Mouse (Mus musculus) MEL (cell line): ENCODE data around the gene Mslnl. TPM values are rescaled to one million over a fixed set of nuclear protein-coding genes. Genes with fewer than 3 reads are reported as not detected.

ENCODE experiments used
- DNase-seq: peaks from one replicate; pipeline ENCODE4 v3.0.0; 2011; ENCODE audit warnings: low read depth, low spot score
- H3K27ac ChIP-seq: 2 replicates; pipeline ENCODE4 v1.5.1; 2012; ENCODE audit warnings: low read depth, mild to moderate bottlenecking, control low read depth, low read length, moderate library complexity; ENCODE audit not compliant: control insufficient read depth
- H3K27me3 ChIP-seq, 2 experiments: fragments of 150-350 bp in 1 of 2; sonication (generic) in 1 of 2; 2 replicates each; pipeline ENCODE4 v1.6.1; 2012; ENCODE audit warnings: low read length in 2 of 2, mild to moderate bottlenecking in 2 of 2, improper control_type of control experiment in 1 of 2, moderate library complexity in 1 of 2; ENCODE audit not compliant: insufficient read depth in 2 of 2, control insufficient read depth in 1 of 2
- H3K36me3 ChIP-seq, 2 experiments: 2 replicates each; pipeline ENCODE4 v1.6.1; 2012 to 2014; ENCODE audit warnings: low read length in 2 of 2, improper control_type of control experiment in 1 of 2, inconsistent platforms in 1 of 2, mild to moderate bottlenecking in 1 of 2; ENCODE audit not compliant: insufficient read depth in 2 of 2, control insufficient read depth in 1 of 2
- H3K4me1 ChIP-seq, 2 experiments: fragments of 150-350 bp in 1 of 2; sonication (generic) in 1 of 2; 2 replicates each; pipeline ENCODE4 v1.6.1; 2012; ENCODE audit warnings: low read length in 2 of 2, improper control_type of control experiment in 1 of 2, mild to moderate bottlenecking in 1 of 2; ENCODE audit not compliant: insufficient read depth in 2 of 2, control insufficient read depth in 1 of 2
- H3K4me3 ChIP-seq, 2 experiments: fragments of 150-350 bp in 1 of 2; sonication (generic) in 1 of 2; 2 replicates each; pipeline ENCODE4 v1.5.1; 2012; ENCODE audit warnings: low read depth in 2 of 2, low read length in 2 of 2, mild to moderate bottlenecking in 2 of 2, moderate library complexity in 2 of 2, control low read depth in 1 of 2, improper control_type of control experiment in 1 of 2; ENCODE audit not compliant: control insufficient read depth in 1 of 2, insufficient read depth in 1 of 2
- H3K79me2 ChIP-seq: 2 replicates; pipeline ENCODE4 v1.6.1; 2012; ENCODE audit warnings: mild to moderate bottlenecking, low read length, moderate library complexity; ENCODE audit not compliant: control insufficient read depth, poor library complexity, insufficient read depth
- H3K9ac ChIP-seq: 2 replicates; pipeline ENCODE4 v1.6.1; 2012; ENCODE audit warnings: low read depth, mild to moderate bottlenecking, control low read depth, low read length, moderate library complexity; ENCODE audit not compliant: control insufficient read depth, poor library complexity, severe bottlenecking
- H3K9me3 ChIP-seq: fragments of 150-350 bp; sonication (generic); replicated peaks from 2 replicates; pipeline ENCODE4 v1.6.1; 2012; ENCODE audit warnings: mild to moderate bottlenecking, low read length, improper control_type of control experiment, moderate library complexity; ENCODE audit not compliant: insufficient read depth
- BHLHE40 ChIP-seq: IDR thresholded peaks from 2 replicates; pipeline ENCODE4 v1.6.1; 2012; ENCODE audit warnings: low read depth, mild to moderate bottlenecking, inconsistent platforms, low read length, improper control_type of control experiment, borderline replicate concordance
- CHD1 ChIP-seq: IDR thresholded peaks from 2 replicates; pipeline ENCODE4 v1.6.1; 2012; ENCODE audit warnings: low read depth, mild to moderate bottlenecking, inconsistent platforms, low read length, improper control_type of control experiment
- CTCF ChIP-seq, 3 experiments: IDR thresholded peaks in 2 of 3; conservative IDR thresholded peaks in 1 of 3; 2 replicates each; pipeline ENCODE4 v1.5.1; 2011 to 2012; ENCODE audit warnings: low read length in 3 of 3, low read depth in 2 of 3, mild to moderate bottlenecking in 2 of 3, improper control_type of control experiment in 1 of 3, inconsistent platforms in 1 of 3, mixed read lengths in 1 of 3, moderate library complexity in 1 of 3; ENCODE audit not compliant: control insufficient read depth in 1 of 3, insufficient read depth in 1 of 3, poor library complexity in 1 of 3, severe bottlenecking in 1 of 3
- ELF1 ChIP-seq: IDR thresholded peaks from 2 replicates; pipeline ENCODE4 v1.6.1; 2014; ENCODE audit warnings: low read depth, mild to moderate bottlenecking, inconsistent platforms, low read length, improper control_type of control experiment, moderate library complexity
- ETS1 ChIP-seq: IDR thresholded peaks from 2 replicates; pipeline ENCODE4 v1.6.1; 2012; ENCODE audit warnings: low read depth, mild to moderate bottlenecking, inconsistent platforms, low read length, improper control_type of control experiment, moderate library complexity
- GABPA ChIP-seq: IDR thresholded peaks from 2 replicates; pipeline ENCODE4 v1.6.1; 2012; ENCODE audit warnings: low read depth, mild to moderate bottlenecking, inconsistent platforms, low read length, improper control_type of control experiment, moderate library complexity
- GATA1 ChIP-seq: IDR thresholded peaks from 2 replicates; pipeline ENCODE4 v1.6.1; 2011; ENCODE audit warnings: low read depth, low read length, improper control_type of control experiment
- MAZ ChIP-seq: IDR thresholded peaks from 2 replicates; pipeline ENCODE4 v1.6.1; 2012; ENCODE audit warnings: low read depth, mild to moderate bottlenecking, inconsistent platforms, low read length, improper control_type of control experiment
- POLR2A ChIP-seq, 2 experiments: IDR thresholded peaks; 2 replicates each; pipeline ENCODE4 v1.6.1; 2011 to 2012; ENCODE audit warnings: low read length in 2 of 2, mild to moderate bottlenecking in 2 of 2, control low read depth in 1 of 2, improper control_type of control experiment in 1 of 2, low read depth in 1 of 2, moderate library complexity in 1 of 2; ENCODE audit not compliant: control insufficient read depth in 1 of 2, insufficient read depth in 1 of 2, poor library complexity in 1 of 2
- POLR2AphosphoS2 ChIP-seq: IDR thresholded peaks from 2 replicates; pipeline ENCODE4 v1.6.1; 2011; ENCODE audit warnings: low read length, improper control_type of control experiment
- RAD21 ChIP-seq: IDR thresholded peaks from 2 replicates; pipeline ENCODE4 v1.6.1; 2011; ENCODE audit warnings: mild to moderate bottlenecking, low read depth, low read length, improper control_type of control experiment
- SMC3 ChIP-seq: IDR thresholded peaks from 2 replicates; pipeline ENCODE4 v1.6.1; 2011; ENCODE audit warnings: low read depth, low read length, improper control_type of control experiment
- TAL1 ChIP-seq: IDR thresholded peaks from 2 replicates; pipeline ENCODE4 v1.6.1; 2012; ENCODE audit warnings: mild to moderate bottlenecking, inconsistent platforms, low read length, moderate library complexity, mixed read lengths
- TCF12 ChIP-seq: IDR thresholded peaks from 2 replicates; pipeline ENCODE4 v1.6.1; 2014; ENCODE audit warnings: low read depth, mild to moderate bottlenecking, inconsistent platforms, low read length, improper control_type of control experiment, moderate library complexity
- USF2 ChIP-seq, 2 experiments: IDR thresholded peaks; 2 replicates each; pipeline ENCODE4 v1.6.1; 2011 to 2012; ENCODE audit warnings: improper control_type of control experiment in 2 of 2, low read length in 2 of 2, borderline replicate concordance in 1 of 2, inconsistent platforms in 1 of 2, low read depth in 1 of 2, mild to moderate bottlenecking in 1 of 2; ENCODE audit not compliant: insufficient read depth in 1 of 2
- ZC3H11A ChIP-seq: IDR thresholded peaks from 2 replicates; pipeline ENCODE4 v1.6.1; 2012; ENCODE audit warnings: low read depth, mild to moderate bottlenecking, inconsistent platforms, low read length, improper control_type of control experiment
- ZKSCAN1 ChIP-seq: IDR thresholded peaks from 2 replicates; pipeline ENCODE4 v1.6.1; 2012; ENCODE audit warnings: low read depth, mild to moderate bottlenecking, inconsistent platforms, low read length, improper control_type of control experiment, moderate library complexity
- polyA plus RNA-seq, 2 experiments: library from polyadenylated mRNA; stranded (reverse) in 1 of 2; unstranded in 1 of 2; fragments of >175 nt in 1 of 2; fragments of >200 nt in 1 of 2; gene quantifications; 2 replicates each; pipeline versions ENCODE4 v1.2.1 to v1.2.4; 2012; ENCODE audit warnings: low replicate concordance in 2 of 2, low read depth in 1 of 2; ENCODE audit not compliant: insufficient read length in 2 of 2, insufficient read depth in 1 of 2, missing spikeins in 1 of 2
- total RNA-seq: library from RNA; depleted of rRNA; stranded (reverse); fragments of 300-350 nt; gene quantifications from 2 replicates; pipeline ENCODE4 v1.2.3, GENCODE M21; 2012

The Mslnl gene
- total and polyA plus RNA-seq, 3 experiments: 0.08 TPM; not detected in 1

DNA sequence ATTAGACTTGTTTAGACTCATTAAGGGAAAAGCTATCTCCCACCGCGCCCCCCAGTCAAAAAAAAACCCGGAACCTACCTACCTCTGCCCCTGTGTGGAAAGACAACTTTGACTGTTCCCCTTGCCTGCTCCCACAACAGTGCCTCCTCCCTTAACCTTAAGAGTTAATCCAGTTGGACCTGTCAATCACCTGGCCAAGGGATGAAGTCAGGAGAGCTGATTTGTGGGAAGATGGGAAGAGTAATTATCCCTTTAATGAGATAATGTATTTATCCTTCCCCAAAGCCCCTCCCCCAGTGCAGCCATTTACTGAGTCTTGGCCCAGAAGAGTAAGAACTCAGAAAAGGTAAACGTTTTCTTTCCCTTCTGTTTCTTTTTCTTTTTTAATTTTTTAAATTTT, 46.9 kb upstream of the Mslnl start (continued):
- no peak for TF ChIP-seq USF2 (IDR thresholded peaks at IDR 0.05; ENCODE audit: borderline replicate concordance in 1 of 2, insufficient read depth in 1 of 2, low read depth in 1 of 2, low read length in 2 of 2)
- TF ChIP-seq MAZ: no peak

- no peaks in the 10 kb centered on the region for H3K4me1 ChIP-seq
- H3K4me3 ChIP-seq: no peak overlapping the region
- H3K27me3 ChIP-seq: no peaks in the 10 kb centered on the region
- no peaks in the 10 kb centered on the region for H3K9me3 ChIP-seq
- DNase-seq: no peak
- no peak overlapping the region for H3K27ac ChIP-seq
- no peaks in the 10 kb centered on the region for H3K36me3 ChIP-seq
- no peak overlapping the region for H3K9ac ChIP-seq
- TF ChIP-seq USF2 (IDR thresholded peaks at IDR 0.05; ENCODE audit: borderline replicate concordance in 1 of 2, insufficient read depth in 1 of 2, low read depth in 1 of 2, low read length in 2 of 2) (no peak), TAL1 (no peak), ZKSCAN1 (no peak), POLR2A (IDR thresholded peaks at IDR 0.05; ENCODE audit: control insufficient read depth in 1 of 2, insufficient read depth in 1 of 2, low read depth in 1 of 2, low read length in 2 of 2, poor library complexity in 1 of 2) (no peak), POLR2AphosphoS2 (no peak)
- H3K79me2 ChIP-seq: no peaks in the 10 kb centered on the region
Measured at GRCm38 (mm10) chr17:25696263-25696662, 39.6 kb upstream of the Mslnl start.

DNA sequence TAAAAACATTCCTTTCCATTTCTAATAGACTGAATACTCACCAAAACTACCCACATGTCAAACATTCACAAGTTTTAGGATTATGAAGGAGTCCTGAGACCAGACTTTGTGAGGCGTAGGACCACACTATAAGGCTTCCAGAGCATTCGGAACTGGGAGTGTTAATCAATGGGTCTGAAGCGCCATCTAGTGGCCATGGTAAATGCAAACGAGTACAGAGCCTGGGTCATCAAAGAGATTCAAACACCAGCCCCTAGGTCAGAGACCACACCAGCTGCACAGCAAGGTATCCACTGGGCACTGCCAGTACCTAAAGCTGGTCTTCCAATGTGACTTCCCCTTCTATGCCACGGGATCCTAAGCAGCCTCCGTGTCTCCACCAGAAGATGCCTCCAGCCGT, 37.4 kb upstream of the Mslnl start:
- no peaks in the 10 kb centered on the region for H3K36me3 ChIP-seq
- no peak overlapping the region for H3K9ac ChIP-seq
- no peaks in the 10 kb centered on the region; a peak in 3 of 4 replicates for H3K27me3 ChIP-seq
- no peak overlapping the region for H3K4me3 ChIP-seq
- DNase-seq: peak; percentile 69
- H3K9me3 ChIP-seq: no peaks in the 10 kb centered on the region
- no peak overlapping the region for H3K27ac ChIP-seq
- no peaks in the 10 kb centered on the region for H3K4me1 ChIP-seq
- TF ChIP-seq SMC3 (peak; percentile 82), ETS1 (no peak), GABPA (no peak), POLR2AphosphoS2 (no peak), CTCF (IDR thresholded peaks at IDR 0.05 in 2 of 3, conservative IDR thresholded peaks at IDR 0.05 in 1 of 3; ENCODE audit: control insufficient read depth in 1 of 3, insufficient read depth in 1 of 3, low read depth in 2 of 3, low read length in 3 of 3, poor library complexity in 1 of 3, severe bottlenecking in 1 of 3) (peak; percentile 81 to 95 (median 82)), CHD1 (no peak), BHLHE40 (no peak), TCF12 (no peak), ZC3H11A (peak; percentile 82), ELF1 (no peak), RAD21 (peak; percentile 92), GATA1 (no peak)
- TF ChIP-seq, all 39 proteins: peak for 4
- no peaks in the 10 kb centered on the region for H3K79me2 ChIP-seq
